Mouse (Mus musculus): ENCODE data around the gene Alpk3.
A peak's percentile ranks its signal among the peaks of the same experiment; 100 is the strongest.

The Alpk3 gene

DNA sequence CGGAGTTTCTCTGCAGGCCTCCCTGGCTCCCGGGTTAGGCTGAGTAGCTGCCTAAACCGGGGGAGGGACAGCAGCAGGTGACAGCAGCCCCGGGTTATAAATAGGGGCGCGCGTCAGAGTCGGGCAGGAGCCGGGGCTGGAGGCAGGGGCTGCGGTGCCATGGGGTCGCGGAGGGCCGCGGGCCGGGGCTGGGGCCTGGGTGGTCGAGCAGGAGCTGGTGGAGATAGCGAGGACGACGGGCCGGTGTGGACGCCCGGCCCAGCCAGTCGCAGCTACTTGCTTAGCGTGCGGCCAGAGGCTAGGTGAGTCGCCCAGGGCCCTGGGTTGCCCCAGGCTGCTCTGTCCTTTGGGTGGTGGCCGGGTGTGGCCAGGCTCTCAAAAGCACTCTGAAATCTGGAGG, at the start of gene Alpk3:
TSS of gene Alpk3 (plus strand) at position 130 of the 400 bp plus-strand sequence.
- DNase-seq (ENCODE audit: low read depth), result no peak

DNA sequence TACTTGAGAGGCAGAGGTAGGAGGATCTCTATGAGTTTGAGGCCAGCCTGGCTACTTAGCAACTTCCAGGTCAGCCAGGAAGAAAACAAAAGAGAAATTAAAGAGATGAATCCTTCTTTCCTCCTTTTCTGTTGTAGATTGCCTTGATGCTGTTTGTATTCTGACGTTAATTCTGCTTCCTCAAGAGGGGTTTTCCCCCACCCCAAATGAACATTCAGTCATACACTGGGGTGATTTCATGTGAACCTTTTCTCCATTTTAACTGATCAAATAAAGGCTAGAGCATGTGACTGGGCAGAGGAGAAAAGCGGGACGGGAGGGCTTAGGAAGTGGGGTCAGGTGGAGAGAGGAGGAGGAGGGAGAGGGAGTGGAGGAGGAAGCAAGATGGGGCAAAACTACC, 49.1 kb upstream of the Alpk3 start:
- no peak for DNase-seq (ENCODE audit: low read depth)

DNA sequence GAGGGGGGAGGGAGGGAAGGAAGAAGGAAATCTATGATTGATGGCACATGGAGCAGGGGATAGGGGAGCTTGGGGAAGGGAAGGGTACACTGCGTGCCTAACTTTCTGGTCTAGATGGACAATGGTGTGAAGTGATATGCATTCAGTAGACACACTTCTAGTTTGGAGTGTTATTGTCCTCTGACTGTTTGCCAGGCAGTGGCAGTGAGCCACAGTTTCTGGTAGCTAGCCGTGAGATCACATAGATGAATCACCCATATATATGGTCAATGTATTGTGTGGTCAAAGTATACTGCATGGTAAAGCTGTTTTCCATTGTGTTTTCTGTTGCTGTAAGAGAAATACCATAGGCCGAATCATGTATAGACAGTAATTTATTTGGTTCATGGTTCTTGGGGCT, 45.8 kb upstream of the Alpk3 start:
- no peak for DNase-seq (ENCODE audit: low read depth)

DNA sequence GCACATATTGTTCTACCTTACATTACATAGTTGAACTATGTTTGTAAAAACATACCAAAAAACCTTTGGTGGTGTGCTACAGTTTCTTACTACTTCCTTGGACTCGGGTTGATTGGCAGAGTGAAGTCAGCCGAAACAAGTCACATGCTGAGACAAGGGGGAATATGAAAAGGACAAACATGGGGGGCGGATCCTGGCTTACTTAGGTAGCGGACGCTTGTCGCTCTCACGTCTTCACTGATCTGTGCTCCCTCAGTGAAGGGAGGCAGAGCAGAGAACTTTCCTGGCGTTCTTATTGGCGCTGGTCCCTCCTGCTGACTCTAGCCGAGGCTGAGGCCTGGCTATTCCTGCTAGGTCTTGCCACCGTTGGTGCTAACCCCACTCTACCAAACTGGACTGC, 37.1 kb upstream of the Alpk3 start:
- DNase-seq (ENCODE audit: low read depth), result no peak

DNA sequence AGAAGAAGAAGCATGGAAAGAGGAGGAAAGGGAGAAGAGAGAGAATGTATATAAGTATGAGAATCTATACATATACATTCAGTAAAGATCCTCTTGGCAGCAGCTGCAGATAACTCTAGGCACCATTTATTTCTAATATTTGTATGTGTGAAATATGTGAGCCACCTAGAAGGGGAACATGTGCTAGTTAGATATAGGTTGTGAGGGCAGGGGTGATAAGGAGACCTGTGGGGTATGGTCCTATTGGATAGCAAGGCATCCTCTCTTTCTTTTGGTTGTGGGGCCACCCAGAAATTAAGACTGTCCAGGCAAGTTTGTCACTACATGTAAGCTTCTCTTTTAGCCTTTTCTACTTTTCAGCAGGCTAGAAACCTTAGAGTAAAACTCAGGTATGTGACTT, 34.7 kb upstream of the Alpk3 start:
- DNase-seq (ENCODE audit: low read depth), result no peak

DNA sequence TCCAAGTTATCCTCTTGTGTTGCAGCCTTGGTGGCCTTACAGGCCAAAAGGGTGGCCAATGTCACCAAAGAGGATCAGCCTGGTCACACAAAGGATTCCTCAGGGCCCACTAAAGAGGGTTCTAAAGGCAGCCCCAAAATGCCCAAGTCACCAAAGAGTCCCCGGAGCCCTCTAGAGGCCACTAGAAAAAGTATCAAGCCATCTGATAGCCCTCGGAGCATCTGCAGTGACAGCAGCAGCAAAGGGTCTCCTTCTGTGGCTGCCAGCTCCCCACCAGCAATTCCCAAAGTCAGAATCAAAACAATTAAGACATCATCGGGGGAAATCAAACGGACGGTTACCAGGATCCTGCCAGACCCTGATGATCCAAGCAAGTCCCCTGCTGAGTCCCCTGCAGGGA, 33.3 kb upstream of the Alpk3 start:
- peak; percentile 20 for DNase-seq (ENCODE audit: low read depth)

DNA sequence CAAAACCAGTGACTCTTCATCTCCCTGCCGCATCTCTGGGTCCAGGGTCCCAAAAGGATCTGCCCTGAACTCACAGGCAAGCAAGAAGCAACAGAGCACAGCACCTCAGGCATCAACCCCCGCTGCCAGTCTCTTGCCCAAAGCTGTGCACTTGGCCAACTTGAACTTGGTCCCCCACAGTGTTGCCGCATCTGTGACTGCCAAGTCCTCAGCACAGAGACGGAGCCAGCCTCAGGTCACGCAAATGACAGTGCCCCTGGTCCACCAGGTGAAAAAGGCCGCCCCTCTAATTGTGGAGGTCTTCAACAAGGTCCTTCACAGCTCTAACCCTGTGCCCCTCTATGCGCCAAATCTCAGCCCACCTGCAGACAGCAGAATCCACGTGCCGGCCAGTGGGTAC, 32.7 kb upstream of the Alpk3 start:
- no peak for DNase-seq (ENCODE audit: low read depth)

DNA sequence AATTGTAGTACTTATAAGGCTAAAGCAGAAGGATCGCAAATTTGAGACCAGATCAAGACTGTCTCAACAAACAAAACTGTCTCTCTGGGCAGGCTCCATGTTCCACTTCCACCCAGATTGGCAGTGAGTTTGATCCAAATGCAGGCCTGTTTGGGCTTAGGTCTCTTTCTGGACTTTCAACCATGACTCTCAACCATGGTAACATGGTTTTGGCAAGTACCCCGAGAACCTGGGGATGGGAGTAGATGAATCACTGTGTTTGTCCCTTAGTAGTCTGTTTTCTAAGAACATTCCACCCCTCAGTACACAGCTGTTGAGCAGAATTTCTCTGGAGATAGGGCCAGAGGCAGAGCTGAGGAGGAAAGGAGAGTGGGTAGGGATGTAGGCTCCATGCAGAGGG, 31.6 kb upstream of the Alpk3 start:
- DNase-seq (ENCODE audit: low read depth), result no peak

DNA sequence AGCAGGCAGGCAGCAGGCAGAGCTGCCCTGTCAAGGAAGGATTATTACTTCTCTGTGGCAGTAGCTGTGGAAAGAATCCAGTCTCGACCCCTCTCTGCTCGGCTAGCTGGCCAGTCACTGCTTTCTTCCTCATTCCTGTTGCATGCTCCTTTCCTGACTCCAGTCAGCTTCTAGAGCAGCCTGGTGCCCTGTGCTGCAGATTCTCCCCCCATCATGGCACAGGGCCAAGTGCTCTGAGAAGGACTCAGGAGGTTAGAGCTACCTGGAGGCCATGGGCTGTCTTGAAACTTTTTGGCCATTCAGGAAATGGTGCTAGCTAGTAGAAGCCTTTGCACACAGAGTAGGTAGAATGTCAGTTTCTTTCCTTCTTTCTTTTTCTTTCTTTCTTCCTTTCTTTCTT, 17.7 kb upstream of the Alpk3 start:
- DNase-seq (ENCODE audit: low read depth), result no peak

DNA sequence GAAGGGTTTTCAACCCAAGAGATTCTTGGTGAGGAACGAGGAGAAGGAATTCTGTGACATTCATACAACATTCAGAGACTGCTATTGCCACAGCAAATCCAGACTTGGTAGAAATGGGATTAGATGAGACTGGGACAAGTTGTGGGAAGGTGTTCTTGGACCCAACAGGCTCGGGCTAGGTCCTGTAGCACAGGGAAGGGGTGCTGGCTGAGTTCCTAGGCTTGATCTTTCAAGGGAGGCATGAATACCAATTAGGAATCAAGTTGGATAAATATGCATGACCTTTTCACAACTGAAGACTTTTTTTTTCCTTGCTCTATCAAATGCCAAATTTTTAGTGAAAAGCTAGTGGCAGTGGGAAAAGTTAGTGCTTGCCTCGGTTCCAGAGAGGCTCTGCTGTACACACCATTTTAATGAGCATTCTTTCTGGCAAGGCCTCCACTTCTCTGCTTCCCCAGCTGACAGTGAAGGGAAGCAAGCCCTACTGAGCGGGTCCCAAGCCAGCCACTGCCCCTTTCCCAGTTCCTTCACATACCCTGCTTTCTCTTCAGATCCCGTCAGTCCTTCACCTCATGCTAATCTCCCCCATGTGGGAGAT, 14.3 kb upstream of the Alpk3 start:
- DNase-seq (ENCODE audit: low read depth), result no peak

DNA sequence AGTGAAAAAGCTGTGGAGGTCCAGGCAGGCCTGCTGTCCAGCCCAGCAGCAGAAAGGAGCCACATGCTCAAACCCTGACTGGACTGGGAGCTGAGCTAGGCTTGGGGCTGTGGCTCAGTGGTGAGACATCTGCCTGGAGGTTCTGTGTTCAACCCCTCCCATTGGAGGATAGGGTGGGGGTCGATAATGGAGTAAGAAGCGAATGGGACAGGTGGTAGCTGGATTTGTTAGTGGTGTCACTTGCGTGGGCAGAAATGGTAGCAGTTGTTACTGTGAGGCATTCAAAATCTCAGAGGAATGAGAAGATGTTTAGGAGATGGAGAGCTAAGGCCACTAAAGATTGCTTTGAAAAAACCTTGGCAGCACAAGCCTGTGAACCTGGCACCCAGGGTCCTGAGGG, 9.6 kb upstream of the Alpk3 start:
- DNase-seq (ENCODE audit: low read depth), result no peak

DNA sequence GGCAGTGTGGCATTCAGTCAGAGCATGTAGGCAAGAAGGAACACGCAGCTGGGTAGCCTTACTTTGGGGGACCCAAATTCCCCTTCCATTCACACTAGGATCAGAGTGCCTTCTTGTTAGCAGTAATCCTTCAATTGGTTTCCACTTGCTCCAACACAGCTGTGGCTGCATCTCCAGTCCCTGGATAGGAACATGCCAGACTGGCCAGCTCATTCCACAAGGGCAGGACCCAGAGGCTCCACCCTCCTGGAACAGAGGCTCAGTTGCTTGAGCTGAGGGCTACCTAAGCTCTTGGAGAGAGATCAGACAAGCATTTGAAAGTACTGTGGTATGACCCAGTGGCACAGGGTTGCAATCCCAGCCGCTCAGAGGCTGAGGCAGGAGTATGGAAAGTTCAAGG, 8.9 kb upstream of the Alpk3 start:
- no peak for DNase-seq (ENCODE audit: low read depth)

DNA sequence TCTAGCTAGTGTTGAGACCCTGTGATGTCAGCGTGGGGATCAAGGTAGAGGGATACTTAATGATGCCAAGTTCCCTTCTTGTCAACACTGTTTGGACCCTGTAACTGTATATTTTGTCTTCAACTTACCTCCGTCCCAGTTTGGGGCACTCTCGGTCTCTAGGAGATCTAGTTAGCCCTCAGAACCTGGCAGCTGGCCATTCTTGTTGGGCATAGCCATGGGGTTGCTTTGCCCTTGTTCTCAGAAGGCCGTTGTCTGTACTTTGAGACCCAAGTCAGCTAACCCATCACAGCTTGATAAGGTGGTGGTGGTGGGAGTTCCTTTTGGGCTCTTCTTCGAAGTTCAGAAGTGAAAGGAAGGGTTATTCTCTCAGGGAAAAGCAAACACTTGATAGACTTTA, 7.4 kb upstream of the Alpk3 start:
- no peak for DNase-seq (ENCODE audit: low read depth)

DNA sequence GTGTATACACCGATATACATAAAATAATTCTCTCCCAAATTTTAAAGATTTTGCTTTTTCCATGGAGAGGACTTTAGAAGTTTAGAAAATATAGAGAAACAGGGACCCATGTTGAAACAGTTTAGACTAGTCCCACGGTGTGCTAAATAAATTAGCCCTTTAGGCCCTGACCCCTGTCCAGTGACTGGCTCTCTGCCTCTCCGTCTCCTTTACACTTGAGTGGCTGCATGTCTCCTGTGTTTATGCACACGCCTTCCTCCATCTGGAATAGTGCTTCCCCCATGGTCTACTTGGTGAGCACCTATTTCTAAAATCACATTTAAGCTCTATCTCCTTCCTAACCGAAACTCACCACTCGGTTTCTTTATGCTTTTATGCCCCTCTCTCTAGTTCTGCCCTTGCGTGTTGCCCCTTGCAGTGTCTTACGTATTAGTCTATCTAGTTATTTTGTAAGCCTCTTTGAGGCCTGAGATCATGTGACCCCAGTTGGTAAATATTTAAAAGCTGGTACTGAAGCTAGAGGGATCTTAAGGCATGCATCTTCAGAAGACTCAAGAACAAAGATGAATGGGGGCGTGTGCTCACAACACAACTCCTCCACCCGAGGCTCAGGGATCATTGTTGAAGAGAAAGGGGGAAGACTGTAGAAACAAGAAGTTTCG, 1.6 kb upstream of the Alpk3 start:
- no peak for DNase-seq (ENCODE audit: low read depth)

DNA sequence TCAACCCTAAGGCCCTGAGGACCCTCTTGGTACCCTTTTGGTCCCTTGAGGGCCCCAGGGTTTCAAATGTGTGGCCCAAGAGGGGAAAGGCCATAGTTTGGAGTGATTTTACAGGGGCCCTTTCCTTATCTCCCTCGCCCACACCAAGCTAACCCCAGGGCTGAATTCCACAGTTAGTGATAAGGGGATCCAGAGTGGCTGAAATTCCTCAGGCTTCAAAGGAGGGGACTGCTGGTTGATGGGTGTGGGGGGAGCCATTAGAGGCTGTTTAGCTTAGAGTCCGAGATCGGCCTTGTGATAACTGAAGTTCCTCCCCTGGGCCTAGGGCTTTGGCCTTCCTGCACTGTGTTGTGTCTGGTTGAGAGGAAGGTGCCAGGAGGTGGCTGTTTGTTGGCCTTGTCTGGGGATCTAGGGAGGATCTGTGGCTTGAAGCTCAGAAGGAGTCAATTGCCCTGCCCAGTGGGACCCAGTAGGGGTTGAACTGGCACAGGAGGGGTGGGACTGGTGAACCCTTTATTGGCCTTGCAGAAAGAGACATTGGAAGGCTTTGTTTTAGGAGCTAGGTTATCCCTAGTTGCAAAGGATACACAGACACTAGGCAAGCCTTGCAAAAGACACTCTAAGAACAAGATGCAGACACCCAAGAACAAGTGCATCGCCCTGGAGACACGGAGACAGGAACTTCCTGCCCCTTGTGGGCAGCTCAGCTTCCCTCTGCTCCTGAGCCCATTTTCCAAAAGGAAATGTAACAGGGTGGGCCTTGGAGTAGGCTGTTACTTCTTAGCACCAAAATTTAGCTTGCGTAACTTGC, 706 bp downstream of the Alpk3 start:
- DNase-seq (ENCODE audit: low read depth), result peak; percentile 38

DNA sequence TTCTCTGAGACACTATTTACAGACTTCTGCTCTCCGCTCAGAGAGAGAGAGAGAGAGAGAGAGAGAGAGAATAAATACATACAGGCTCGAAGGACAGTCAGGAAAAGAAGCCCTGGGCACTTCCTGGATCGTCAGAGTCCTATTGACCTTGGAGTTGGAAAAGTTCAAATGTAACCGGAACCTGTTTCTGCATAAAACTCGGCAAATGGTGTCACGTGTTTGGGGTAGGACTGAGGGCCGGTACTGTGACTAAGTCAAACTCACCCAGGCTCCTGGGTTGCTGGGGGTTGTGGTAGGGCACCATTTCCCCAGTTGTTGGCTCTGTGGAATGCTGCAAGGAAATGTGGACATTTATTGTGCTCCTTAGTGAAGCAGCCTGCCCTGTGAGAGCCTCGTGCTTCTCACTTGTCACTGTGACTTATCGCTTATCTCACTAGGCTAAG, 1.3 kb downstream of the Alpk3 start:
- peak; percentile 75 for DNase-seq (ENCODE audit: low read depth)

DNA sequence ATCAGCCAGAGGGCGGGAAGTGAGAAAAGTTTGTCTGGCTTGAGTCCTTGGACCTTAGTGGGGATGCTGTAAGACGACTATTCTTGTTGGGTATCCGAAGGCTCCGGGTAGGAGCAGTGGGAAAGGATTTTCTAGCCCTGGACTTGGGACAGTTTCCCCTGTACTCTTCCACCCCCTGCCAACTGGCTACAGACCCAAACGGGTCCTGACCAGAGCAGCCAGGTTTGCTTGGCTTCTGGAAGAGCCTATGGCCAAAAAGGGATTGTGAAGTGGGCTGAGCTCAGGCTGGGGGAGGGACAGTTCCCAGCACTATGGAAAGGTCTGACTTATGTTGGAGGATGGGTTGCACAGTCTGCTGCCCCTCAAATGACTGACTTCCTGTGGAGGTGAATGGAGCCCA, 2.0 kb downstream of the Alpk3 start:
- no peak for DNase-seq (ENCODE audit: low read depth)

DNA sequence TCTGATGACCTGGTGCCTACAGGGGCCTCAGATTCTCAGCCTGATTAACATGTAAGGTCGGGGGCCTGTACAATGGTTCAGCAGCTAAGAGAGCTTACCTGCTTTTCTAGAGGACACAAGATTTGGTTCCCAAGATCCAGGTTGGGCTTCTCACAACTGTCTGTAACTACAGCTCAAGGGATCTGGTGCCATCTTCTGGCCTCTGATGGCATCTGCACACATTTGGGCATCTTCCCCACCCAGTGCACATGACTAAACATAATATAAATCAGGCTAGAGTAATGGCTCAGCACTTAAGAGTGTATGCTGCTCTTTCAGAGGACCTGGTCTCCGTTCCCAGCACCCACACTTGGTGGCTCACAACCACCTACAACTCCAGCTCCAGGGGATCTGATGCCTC, 3.5 kb downstream of the Alpk3 start:
- peak; percentile 87 for DNase-seq (ENCODE audit: low read depth)

DNA sequence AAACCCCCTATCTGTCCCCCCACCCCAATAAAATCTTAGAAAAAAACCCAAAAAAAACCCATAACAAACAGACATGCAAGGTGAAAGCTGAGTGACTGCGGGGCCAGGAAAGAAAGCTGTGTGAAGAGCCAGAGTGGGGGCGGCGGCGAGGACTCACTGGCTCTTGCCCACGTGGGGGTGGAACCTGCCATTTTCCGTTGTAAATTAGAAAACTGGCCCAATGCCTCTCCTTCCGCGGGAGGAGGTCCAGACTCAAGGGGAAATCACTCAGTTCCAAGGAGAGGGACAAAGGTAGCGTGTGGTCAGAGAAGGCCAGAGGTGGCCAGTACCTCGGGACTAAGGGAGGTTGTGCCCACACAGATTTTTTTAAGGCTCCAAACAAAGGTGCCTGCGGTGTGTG, 4.5 kb downstream of the Alpk3 start:
- DNase-seq (ENCODE audit: low read depth), result no peak

DNA sequence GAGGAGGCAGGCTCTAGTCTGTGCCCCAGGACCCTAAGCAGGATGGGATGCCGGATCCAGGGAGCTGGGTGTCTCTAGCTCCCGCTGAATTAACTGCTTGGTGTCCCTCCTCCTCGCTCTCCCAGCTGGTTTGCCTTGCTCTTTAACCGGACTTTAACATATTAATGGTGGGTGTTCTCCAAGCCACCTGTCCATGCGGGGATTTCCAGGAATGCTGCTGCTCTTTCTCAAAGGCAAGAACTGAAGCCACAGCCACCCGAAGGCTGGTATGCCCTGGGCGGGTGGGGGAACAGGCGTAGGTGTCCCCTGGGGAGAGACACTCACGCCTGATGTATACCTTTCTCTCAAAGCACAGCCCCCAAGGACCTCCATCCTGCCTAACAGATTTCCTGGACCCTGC, 5.9 kb downstream of the Alpk3 start:
- DNase-seq (ENCODE audit: low read depth), result no peak

DNA sequence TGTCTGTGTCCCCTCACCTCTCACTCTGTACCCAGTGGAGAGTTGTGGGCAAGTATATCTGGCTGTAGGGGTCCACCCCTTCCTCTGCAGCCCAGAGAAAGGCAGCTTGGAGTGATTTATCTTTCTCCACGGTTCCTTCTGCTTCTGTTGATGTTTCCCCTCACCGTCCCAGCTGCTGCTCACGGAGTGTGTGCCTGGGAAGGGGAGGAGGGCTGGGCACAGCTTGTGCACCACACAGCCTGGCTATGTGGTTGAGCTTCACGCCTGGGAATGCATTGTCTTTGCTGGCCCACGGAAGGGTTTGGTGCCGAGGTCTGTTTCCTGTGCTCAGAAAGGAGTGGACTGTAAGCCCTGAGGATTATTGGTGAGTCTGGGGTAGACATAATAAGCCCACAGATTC, 9.3 kb downstream of the Alpk3 start:
- no peak for DNase-seq (ENCODE audit: low read depth)

DNA sequence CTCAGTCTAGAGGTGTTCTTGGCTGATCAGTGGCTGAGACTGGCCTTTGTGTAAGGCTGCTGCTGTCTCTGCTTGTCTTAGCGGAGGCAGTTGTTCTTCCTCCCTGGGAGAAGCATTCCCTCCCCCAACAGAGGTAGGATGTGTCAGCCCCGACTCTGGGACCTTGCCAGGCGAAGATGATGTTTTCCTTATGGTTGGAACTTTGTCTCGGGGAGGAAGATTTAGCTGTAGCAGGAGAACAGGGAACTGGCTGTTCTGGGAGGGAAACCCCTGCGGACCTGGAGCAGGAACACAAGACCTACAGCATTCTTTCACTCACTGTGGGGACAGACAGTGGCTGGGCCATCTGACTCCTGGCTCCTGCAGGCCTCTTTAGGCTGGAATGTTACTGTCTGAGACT, 15.1 kb downstream of the Alpk3 start:
- no peak for DNase-seq (ENCODE audit: low read depth)

DNA sequence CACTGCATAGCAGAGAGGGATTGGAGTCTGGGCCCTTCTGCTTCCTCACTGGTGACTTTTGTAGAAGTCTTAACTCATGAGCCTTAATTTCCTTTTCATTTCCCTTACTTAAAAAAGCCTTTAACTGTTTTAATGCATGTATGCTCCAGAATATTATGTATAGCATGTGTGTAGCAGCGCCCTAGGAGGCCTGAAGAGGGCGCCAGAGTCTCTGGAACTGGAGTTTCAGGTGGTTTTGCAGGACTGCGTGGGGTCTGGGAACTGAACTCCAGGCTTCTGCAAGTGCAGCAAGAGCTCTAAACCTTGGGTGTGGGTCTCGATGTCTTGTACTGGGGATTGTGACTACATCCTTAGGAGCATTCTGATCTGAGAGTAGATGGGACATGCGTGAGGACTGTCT, 15.9 kb downstream of the Alpk3 start:
- DNase-seq (ENCODE audit: low read depth), result peak; percentile 21

All from 416B (cell line).